Mouse (Mus musculus) C2C12 (cell line): ENCODE data around the gene Ncam1. TPM values are rescaled to one million over a fixed set of nuclear protein-coding genes. Genes with fewer than 3 reads are reported as not detected.

Experiments
- H3K27me3 ChIP-seq: one replicate; pipeline ENCODE4 v1.6.1; 2011; ENCODE audit not compliant: control insufficient read depth, insufficient read depth, insufficient read length
- H3K36me3 ChIP-seq: one replicate; pipeline ENCODE4 v1.6.1; 2011; ENCODE audit not compliant: control insufficient read depth, insufficient read depth
- H3K4me3 ChIP-seq: one replicate; pipeline ENCODE4 v1.5.1; 2011; ENCODE audit warnings: mild to moderate bottlenecking, control low read depth; ENCODE audit not compliant: poor library complexity, insufficient read depth, severe bottlenecking
- H3K79me2 ChIP-seq: one replicate; pipeline ENCODE4 v1.6.1; 2011; ENCODE audit not compliant: control insufficient read depth, insufficient read depth
- H3K79me3 ChIP-seq: one replicate; pipeline ENCODE4 v1.6.1; 2011; ENCODE audit warnings: low read depth, control low read depth
- H3ac ChIP-seq: one replicate; pipeline ENCODE3; 2011; ENCODE audit warnings: low read depth; ENCODE audit not compliant: control insufficient read depth, insufficient read length
- CEBPB ChIP-seq: IDR thresholded peaks from one replicate; pipeline ENCODE4 v1.6.1; 2011; ENCODE audit warnings: low read depth, mild to moderate bottlenecking, control low read depth, moderate library complexity
- CTCF ChIP-seq: IDR thresholded peaks from one replicate; pipeline ENCODE4 v1.5.1; 2011; ENCODE audit not compliant: control insufficient read depth, insufficient read depth, insufficient read length
- FOSL1 ChIP-seq: IDR thresholded peaks from one replicate; pipeline ENCODE4 v1.8.0; 2011; ENCODE audit warnings: mild to moderate bottlenecking, low read length; ENCODE audit not compliant: poor library complexity, insufficient read depth, severe bottlenecking
- MAX ChIP-seq: IDR thresholded peaks from one replicate; pipeline ENCODE4 v1.6.1; 2011; ENCODE audit warnings: mild to moderate bottlenecking, control low read depth
- MYOD1 ChIP-seq: IDR thresholded peaks from one replicate; pipeline ENCODE4 v1.6.1; 2011; ENCODE audit warnings: low read depth; ENCODE audit not compliant: control insufficient read depth, insufficient read length
- MYOG ChIP-seq: IDR thresholded peaks from one replicate; pipeline ENCODE4 v1.6.1; 2011; ENCODE audit not compliant: control insufficient read depth, insufficient read length; ENCODE audit errors: extremely low read depth
- USF1 ChIP-seq: IDR thresholded peaks from one replicate; pipeline ENCODE4 v1.6.1; 2011; ENCODE audit warnings: low read depth, mild to moderate bottlenecking, control low read depth, moderate library complexity
- polyA plus RNA-seq: library from polyadenylated mRNA; unstranded; fragments of >200 nt; fragmentation: generic; extraction: Trizol; gene quantifications from one replicate; pipeline ENCODE4 v1.2.1, GENCODE M21; 2012; ENCODE audit warnings: missing spikeins

Gene Ncam1
- polyA plus RNA-seq, 1 experiment: 41.5 TPM

GRCm38 (mm10) chr9:49658381-49658856, 140.3 kb downstream of the Ncam1 start:
- no peak for TF ChIP-seq MYOD1
- TF ChIP-seq CTCF: no peak
- no peak for TF ChIP-seq CEBPB
- no peak for TF ChIP-seq USF1
- no peak for TF ChIP-seq MYOG
- TF ChIP-seq MAX: no peak
- no peak for TF ChIP-seq FOSL1
- Histone ChIP-seq H3K36me3 (peaks cover 4% of the 10 kb centered on the region), H3ac (no peak overlapping the region), H3K27me3 (no peaks in the 10 kb centered on the region), H3K79me2 (peaks cover 13% of the 10 kb centered on the region), H3K79me3 (peaks cover 1% of the 10 kb centered on the region), H3K4me3 (no peak overlapping the region)

DNA sequence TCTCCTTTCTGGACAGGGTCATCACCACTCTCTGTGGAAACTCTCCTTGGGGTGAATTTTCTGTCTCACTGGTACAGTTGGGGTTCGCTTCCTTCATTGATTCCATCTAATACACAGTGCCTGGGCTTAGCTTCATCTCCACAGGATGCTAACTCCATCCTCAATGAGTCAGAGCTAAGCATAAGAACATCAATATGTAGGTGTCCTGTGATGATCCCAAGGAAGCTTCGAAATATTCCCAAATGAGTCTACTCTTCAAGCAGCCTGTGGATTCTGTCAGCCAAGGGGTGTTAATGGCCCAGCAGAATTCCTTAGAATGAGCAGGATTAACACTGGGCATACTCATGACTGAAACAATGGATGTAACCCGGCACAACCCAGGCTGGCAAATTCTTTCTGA, 144.3 kb downstream of the Ncam1 start:
- Histone ChIP-seq H3K27me3 (no peaks in the 10 kb centered on the region), H3ac (no peak overlapping the region), H3K79me3 (no peaks in the 10 kb centered on the region), H3K4me3 (no peak overlapping the region), H3K36me3 (peaks cover 4% of the 10 kb centered on the region), H3K79me2 (peaks cover 3% of the 10 kb centered on the region)
- TF ChIP-seq CEBPB (no peak), CTCF (no peak)

- H3K79me3 ChIP-seq: peaks cover 2% of the 10 kb centered on the region
Measured at GRCm38 (mm10) chr9:49653478-49654245, 145.1 kb downstream of the Ncam1 start.

GRCm38 (mm10) chr9:49644296-49644695, 154.4 kb downstream of the Ncam1 start:
- Histone ChIP-seq H3K79me3 (peaks cover 2% of the 10 kb centered on the region), H3K79me2 (peaks cover 2% of the 10 kb centered on the region), H3K4me3 (no peak overlapping the region), H3K27me3 (no peaks in the 10 kb centered on the region), H3ac (no peak overlapping the region), H3K36me3 (peaks cover 5% of the 10 kb centered on the region)
- TF ChIP-seq CTCF (no peak), MYOG (no peak), MYOD1 (no peak), FOSL1 (no peak), MAX (no peak), USF1 (no peak), CEBPB (no peak)

More at GRCm38 (mm10) chr9:49653478-49654245, 145.1 kb downstream of the Ncam1 start:
- peaks cover 7% of the 10 kb centered on the region for H3K36me3 ChIP-seq
- no peak for TF ChIP-seq USF1
- TF ChIP-seq FOSL1: no peak
- TF ChIP-seq CTCF: no peak
- no peak for TF ChIP-seq CEBPB
- TF ChIP-seq MYOG: no peak
- TF ChIP-seq MYOD1: no peak
- TF ChIP-seq MAX: no peak
- H3K79me2 ChIP-seq: no peaks in the 10 kb centered on the region
- H3K27me3 ChIP-seq: no peaks in the 10 kb centered on the region
- H3ac ChIP-seq: no peak overlapping the region
- H3K4me3 ChIP-seq: no peak overlapping the region

DNA sequence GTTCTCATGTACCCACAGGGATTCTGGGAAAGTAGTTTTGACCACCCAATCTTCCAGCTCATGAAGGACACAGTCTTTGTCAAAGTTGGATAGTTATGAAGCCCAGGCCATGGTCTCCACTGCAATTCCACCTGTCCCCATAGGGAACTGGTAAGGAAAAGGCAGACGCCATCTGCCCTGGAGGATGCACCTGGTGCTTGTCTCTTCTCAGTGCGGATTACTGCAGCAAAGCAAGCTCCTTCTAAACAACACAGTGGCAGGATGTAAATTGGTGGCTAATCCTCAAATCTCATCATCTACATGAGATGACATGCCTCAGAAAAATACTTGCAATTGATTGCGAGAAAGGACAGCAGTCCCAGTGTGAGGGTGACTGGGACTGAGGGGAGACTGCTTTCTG, 158.0 kb downstream of the Ncam1 start:
- no peak overlapping the region for H3K4me3 ChIP-seq
- peaks cover 6% of the 10 kb centered on the region for H3K79me2 ChIP-seq
- TF ChIP-seq MYOD1 (no peak), MAX (no peak), USF1 (no peak), CTCF (no peak), MYOG (no peak), FOSL1 (no peak), CEBPB (no peak)

More for the DNA sequence above, 158.0 kb downstream of the Ncam1 start:
- Histone ChIP-seq H3K36me3 (peaks cover 3% of the 10 kb centered on the region), H3ac (no peak overlapping the region), H3K27me3 (no peaks in the 10 kb centered on the region), H3K79me3 (no peaks in the 10 kb centered on the region)
